Mouse (Mus musculus) kidney, embryonic 14.5 days (tissue): Measurements from ENCODE around the gene Ppil3. TPM values are rescaled to one million over a fixed set of nuclear protein-coding genes. Genes with fewer than 3 reads are reported as not detected.

ENCODE experiments used
- ATAC-seq: fragments of 200-750 bp; cut with Nextera tagmentation; 2 replicates; pipeline ENCODE4 v1.8.0; 2017; ENCODE audit warnings: moderate number of reproducible peaks, mild to moderate bottlenecking, moderate TSS enrichment, moderate library complexity; ENCODE audit not compliant: low FRiP score, low TSS enrichment
- H3K27ac ChIP-seq: fragments of 300-500 bp; sonication (generic); 2 replicates; pipeline ENCODE4 v1.5.1; 2014; ENCODE audit warnings: low read depth, mild to moderate bottlenecking, low read length, moderate library complexity, mixed read lengths
- H3K27me3 ChIP-seq: fragments of 300-500 bp; sonication (generic); 2 replicates; pipeline ENCODE4 v1.6.1; 2014; ENCODE audit warnings: mild to moderate bottlenecking, low read length; ENCODE audit not compliant: control insufficient read depth, insufficient read depth
- H3K36me3 ChIP-seq: fragments of 300-500 bp; sonication (generic); 2 replicates; pipeline ENCODE4 v1.6.1; 2014; ENCODE audit warnings: low read length, mixed read lengths; ENCODE audit not compliant: control insufficient read depth, insufficient read depth
- H3K4me1 ChIP-seq: fragments of 300-500 bp; sonication (generic); 2 replicates; pipeline ENCODE4 v1.6.1; 2014; ENCODE audit warnings: low read length, mixed read lengths; ENCODE audit not compliant: control insufficient read depth, insufficient read depth
- H3K4me2 ChIP-seq: fragments of 300-500 bp; sonication (generic); replicated peaks from 2 replicates; pipeline ENCODE4 v1.6.1; 2014; ENCODE audit warnings: low read depth, mild to moderate bottlenecking, low read length
- H3K4me3 ChIP-seq: fragments of 300-500 bp; sonication (generic); 2 replicates; pipeline ENCODE4 v1.5.1; 2014; ENCODE audit warnings: mild to moderate bottlenecking, low read length
- H3K9ac ChIP-seq: fragments of 300-500 bp; sonication (generic); 2 replicates; pipeline ENCODE4 v1.6.1; 2014; ENCODE audit warnings: low read depth, mild to moderate bottlenecking, low read length, moderate library complexity
- H3K9me3 ChIP-seq: fragments of 300-500 bp; sonication (generic); 2 replicates; pipeline ENCODE4 v1.6.1; 2016; ENCODE audit warnings: low read length; ENCODE audit not compliant: control insufficient read depth
- WGBS: fragments of 180-500 bp; shearing (Covaris S2); extraction: QIAGEN DNeasy Blood & Tissue Kit; methylation state at CpG from one replicate; pipeline ENCODE4 v1.1.7; 2014; 5-methylcytosine and 5-hydroxymethylcytosine counted together
- polyA plus RNA-seq: library from polyadenylated mRNA; unstranded; fragments of >200 nt; fragmentation: Nextera tagmentation; extraction: Ambion mirVana; gene quantifications from 2 replicates; pipeline ENCODE4 v1.2.1, GENCODE M21; 2014

Ppil3 gene
- polyA plus RNA-seq, 1 experiment from 2014 or later = 56.1 TPM

GRCm38 (mm10) chr1:58420032-58420431, 25.3 kb downstream of the Ppil3 start:
- Histone ChIP-seq H3K4me3 (no peak overlapping the region), H3K9me3 (no peaks in the 10 kb centered on the region), H3K9ac (no peak overlapping the region), H3K27ac (no peak overlapping the region), H3K27me3 (no peaks in the 10 kb centered on the region), H3K4me1 (peaks cover 11% of the 10 kb centered on the region; the same call in 1 of the 2 replicates), H3K36me3 (peaks cover 58% of the 10 kb centered on the region), H3K4me2 (no peak overlapping the region)
- no peak for ATAC-seq
- whole genome bisulfite sequencing = 91% methylated on average over 10 of the region's 10 CpGs

GRCm38 (mm10) chr1:58416048-58416447, 29.2 kb downstream of the Ppil3 start:
- Histone ChIP-seq H3K27me3 (no peaks in the 10 kb centered on the region), H3K27ac (no peak overlapping the region), H3K9me3 (no peaks in the 10 kb centered on the region), H3K4me2 (no peak overlapping the region), H3K9ac (no peak overlapping the region), H3K36me3 (peaks cover 89% of the 10 kb centered on the region), H3K4me1 (peaks cover 2% of the 10 kb centered on the region; the same call in 1 of the 2 replicates), H3K4me3 (no peak overlapping the region)
- no peak for ATAC-seq
- 95% methylated on average over 2 of the region's 2 CpGs for WGBS

DNA sequence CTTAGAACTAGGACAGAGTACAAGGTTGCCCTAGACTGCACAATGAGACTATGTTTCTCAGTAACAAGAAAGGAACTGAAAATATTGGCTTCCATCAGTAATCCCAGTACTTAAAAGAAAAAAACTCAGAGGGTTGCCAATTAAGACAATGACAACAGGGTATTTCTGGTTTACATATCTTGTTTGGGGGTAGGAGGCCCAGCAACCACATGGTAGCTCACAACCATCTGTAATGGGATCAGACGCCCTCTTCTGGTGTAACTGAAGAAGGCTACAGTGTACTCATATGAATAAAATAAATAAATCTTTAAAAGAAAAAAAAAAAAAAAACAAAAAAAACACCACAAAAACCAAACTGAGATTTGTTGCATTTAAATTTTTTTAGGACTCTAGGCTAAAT, 29.8 kb downstream of the Ppil3 start:
- Histone ChIP-seq H3K27me3 (no peaks in the 10 kb centered on the region), H3K9ac (no peak overlapping the region), H3K36me3 (peaks cover 92% of the 10 kb centered on the region), H3K4me3 (no peak overlapping the region), H3K27ac (no peak overlapping the region), H3K4me1 (no peaks in the 10 kb centered on the region), H3K9me3 (no peaks in the 10 kb centered on the region), H3K4me2 (no peak overlapping the region)
- 23% methylated on average over 1 of the region's 1 CpGs for WGBS
- no peak for ATAC-seq

DNA sequence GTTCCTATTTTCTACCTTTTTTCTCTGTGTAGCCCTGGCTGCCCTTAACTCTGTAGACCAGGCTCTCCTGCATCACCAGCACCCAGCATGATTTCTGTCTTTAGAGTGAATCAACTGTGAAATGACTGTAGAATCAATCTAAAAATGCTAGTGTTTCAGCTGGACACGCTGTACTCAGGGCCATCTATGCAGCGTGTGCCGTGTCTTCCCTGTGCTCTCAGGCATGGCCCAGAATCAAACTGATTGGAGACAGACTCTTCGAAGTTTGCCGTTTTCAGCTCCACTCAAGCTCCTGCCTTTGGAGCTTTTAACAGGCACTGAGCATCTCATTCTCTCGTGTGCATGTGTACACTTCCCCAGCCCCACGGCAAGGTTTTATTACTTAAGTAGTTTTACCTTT, 34.5 kb downstream of the Ppil3 start:
- Histone ChIP-seq H3K4me3 (no peak overlapping the region), H3K9ac (no peak overlapping the region), H3K27ac (no peak overlapping the region), H3K4me2 (no peak overlapping the region), H3K4me1 (no peaks in the 10 kb centered on the region), H3K9me3 (no peaks in the 10 kb centered on the region), H3K36me3 (peaks cover 72% of the 10 kb centered on the region), H3K27me3 (no peaks in the 10 kb centered on the region)
- WGBS = 92% methylated on average over 7 of the region's 7 CpGs
- no peak for ATAC-seq

GRCm38 (mm10) chr1:58410198-58410588, 35.1 kb downstream of the Ppil3 start:
- Histone ChIP-seq H3K4me1 (no peaks in the 10 kb centered on the region), H3K27me3 (no peaks in the 10 kb centered on the region), H3K4me2 (no peak overlapping the region), H3K36me3 (peaks cover 72% of the 10 kb centered on the region), H3K27ac (no peak overlapping the region), H3K4me3 (no peak overlapping the region), H3K9ac (no peak overlapping the region), H3K9me3 (no peaks in the 10 kb centered on the region)
- 81% methylated on average over 3 of the region's 3 CpGs for WGBS
- no peak for ATAC-seq

DNA sequence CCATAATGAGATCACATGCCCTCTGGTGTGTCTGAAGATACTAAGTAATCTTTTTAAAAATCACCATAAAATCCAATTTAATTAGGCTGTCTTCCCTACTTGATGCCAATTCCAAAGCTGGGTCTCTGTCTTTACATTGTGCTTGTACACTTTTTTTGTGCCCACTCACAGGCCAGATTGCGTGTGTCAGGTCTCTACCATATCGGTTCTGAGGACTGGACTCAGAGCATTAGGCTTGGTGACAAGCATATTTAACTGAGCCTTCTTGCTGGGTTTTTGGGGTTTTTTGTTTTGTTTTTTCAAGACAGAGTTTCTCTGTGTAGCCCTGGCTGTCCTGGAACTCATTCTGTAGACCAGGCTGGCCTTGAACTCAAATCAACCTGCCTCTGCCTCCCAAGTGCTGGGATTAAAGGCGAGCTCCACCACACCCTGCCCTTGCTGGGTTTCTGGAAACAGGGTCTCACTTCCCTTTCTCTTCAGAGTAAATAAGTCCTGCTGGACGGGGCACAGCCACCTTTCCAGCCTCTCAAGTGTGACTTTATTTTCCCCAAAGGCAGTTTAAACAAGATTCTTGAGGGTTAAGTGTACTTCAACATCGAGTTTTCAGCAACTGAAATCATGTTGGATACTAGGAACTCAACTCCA, 35.6 kb downstream of the Ppil3 start:
- 78% methylated on average over 5 of the region's 5 CpGs for WGBS
- H3K9me3 ChIP-seq = no peaks in the 10 kb centered on the region
- H3K9ac ChIP-seq = no peak overlapping the region
- no peak overlapping the region for H3K4me3 ChIP-seq
- H3K4me1 ChIP-seq = no peaks in the 10 kb centered on the region
- H3K4me2 ChIP-seq = no peak overlapping the region
- no peaks in the 10 kb centered on the region for H3K27me3 ChIP-seq
- peaks cover 69% of the 10 kb centered on the region for H3K36me3 ChIP-seq
- ATAC-seq = 0 out of 2 replicates have a peak, but pooled peaks have one; percentile 48
- no peak overlapping the region for H3K27ac ChIP-seq

GRCm38 (mm10) chr1:58408141-58408540, 37.1 kb downstream of the Ppil3 start:
- WGBS = 83% methylated on average over 6 of the region's 6 CpGs
- H3K27me3 ChIP-seq = no peaks in the 10 kb centered on the region

DNA sequence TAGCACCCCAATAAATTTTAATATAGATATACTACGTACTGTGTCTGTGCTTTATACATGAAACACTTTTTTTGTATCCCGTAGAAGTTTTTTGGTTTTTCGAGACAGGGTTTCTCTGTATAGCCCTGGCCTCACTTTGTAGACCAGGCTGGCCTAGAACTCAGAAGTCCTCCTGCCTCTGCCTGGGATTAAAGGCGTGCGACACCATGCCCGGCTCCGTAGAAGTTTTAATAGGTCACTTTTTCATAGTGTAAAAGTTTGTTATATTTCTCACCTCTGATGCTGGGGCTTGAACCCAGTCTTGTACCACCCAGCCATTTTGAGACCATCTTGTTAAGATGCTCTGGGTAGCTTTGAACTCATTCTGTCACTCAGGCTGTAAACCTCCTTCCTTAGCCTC, 38.0 kb downstream of the Ppil3 start:
- H3K9ac ChIP-seq = no peak overlapping the region
- no peaks in the 10 kb centered on the region for H3K27me3 ChIP-seq
- no peak overlapping the region for H3K4me2 ChIP-seq
- ATAC-seq = no peak
- H3K36me3 ChIP-seq = peaks cover 69% of the 10 kb centered on the region
- no peak overlapping the region for H3K4me3 ChIP-seq
- H3K4me1 ChIP-seq = no peaks in the 10 kb centered on the region
- WGBS = 96% methylated on average over 7 of the region's 7 CpGs
- H3K9me3 ChIP-seq = no peaks in the 10 kb centered on the region
- no peak overlapping the region for H3K27ac ChIP-seq

More at GRCm38 (mm10) chr1:58408141-58408540, 37.1 kb downstream of the Ppil3 start:
- Histone ChIP-seq H3K4me3 (no peak overlapping the region), H3K9me3 (no peaks in the 10 kb centered on the region), H3K4me1 (no peaks in the 10 kb centered on the region), H3K36me3 (peaks cover 69% of the 10 kb centered on the region), H3K27ac (no peak overlapping the region), H3K4me2 (no peak overlapping the region), H3K9ac (no peak overlapping the region)
- ATAC-seq = no peak

DNA sequence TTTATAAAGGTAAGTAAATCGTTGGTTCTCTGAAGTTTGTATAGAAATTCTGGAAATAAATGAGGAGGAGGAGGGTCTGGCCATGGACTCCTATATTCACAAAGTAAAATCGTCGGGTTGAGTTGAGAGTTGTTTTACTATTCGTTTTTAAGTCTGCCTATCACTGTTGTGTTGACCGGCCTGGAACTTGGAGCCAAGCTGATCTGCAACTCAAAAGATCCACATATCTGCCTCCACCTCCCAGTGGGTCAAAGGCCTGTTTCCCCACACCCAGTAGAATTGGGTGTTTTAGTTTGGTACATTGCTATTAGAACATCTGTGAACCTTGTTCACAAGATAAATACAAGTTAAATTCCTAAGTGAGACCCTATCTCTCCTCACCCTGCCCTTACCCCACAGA, 41.5 kb downstream of the Ppil3 start:
- H3K4me3 ChIP-seq = no peak overlapping the region
- H3K36me3 ChIP-seq = peaks cover 79% of the 10 kb centered on the region
- no peak overlapping the region for H3K9ac ChIP-seq
- H3K9me3 ChIP-seq = no peaks in the 10 kb centered on the region
- no peaks in the 10 kb centered on the region for H3K4me1 ChIP-seq
- 95% methylated on average over 5 of the region's 5 CpGs for WGBS
- no peak for ATAC-seq
- H3K27me3 ChIP-seq = no peaks in the 10 kb centered on the region
- no peak overlapping the region for H3K27ac ChIP-seq
- H3K4me2 ChIP-seq = no peak overlapping the region
